Mouse (Mus musculus) liver, adult 2 months (tissue): Measurements from ENCODE around the gene Xpot. TPM values are rescaled to one million over a fixed set of nuclear protein-coding genes. Genes with fewer than 3 reads are reported as not detected.

ENCODE experiments used
- DNase-seq: peaks from one replicate; pipeline ENCODE4 v3.0.0-alpha.2; 2011; ENCODE audit warnings: low read depth, low spot score; ENCODE audit errors: extremely low read depth
- H3K27ac ChIP-seq: fragments of 200-500 bp; replicated peaks from 2 replicates; pipeline ENCODE4 v1.5.1; 2012; ENCODE audit warnings: low read depth, mild to moderate bottlenecking, control low read depth, inconsistent platforms, low read length; ENCODE audit not compliant: insufficient read depth
- H3K27me3 ChIP-seq: fragments of 200-500 bp; 2 replicates; pipeline ENCODE4 v1.6.1; 2012; ENCODE audit warnings: mild to moderate bottlenecking, moderate library complexity, low read length, inconsistent platforms; ENCODE audit not compliant: control insufficient read depth, insufficient read depth
- H3K36me3 ChIP-seq: fragments of 200-500 bp; 2 replicates; pipeline ENCODE4 v1.6.1; 2012; ENCODE audit warnings: low read length, inconsistent platforms; ENCODE audit not compliant: control insufficient read depth, insufficient read depth
- H3K4me1 ChIP-seq: fragments of 200-500 bp; 2 replicates; pipeline ENCODE4 v1.6.1; 2011; ENCODE audit warnings: low read length; ENCODE audit not compliant: control insufficient read depth, insufficient read depth
- H3K4me3 ChIP-seq: fragments of 200-500 bp; 2 replicates; pipeline ENCODE4 v1.5.1; 2011; ENCODE audit warnings: low read depth, mild to moderate bottlenecking, control low read depth, low read length, moderate library complexity; ENCODE audit not compliant: insufficient read depth
- H3K79me2 ChIP-seq: fragments of 200-500 bp; 2 replicates; pipeline ENCODE4 v1.6.1; 2012; ENCODE audit warnings: inconsistent platforms, mild to moderate bottlenecking, low read length, moderate library complexity; ENCODE audit not compliant: control insufficient read depth, insufficient read depth
- H3K9ac ChIP-seq: fragments of 200-500 bp; 2 replicates; pipeline ENCODE4 v1.6.1; 2012; ENCODE audit warnings: low read depth, mild to moderate bottlenecking, control low read depth, inconsistent platforms, low read length
- CTCF ChIP-seq: fragments of 200-500 bp; IDR thresholded peaks from 2 replicates; pipeline ENCODE4 v1.5.1; 2011; ENCODE audit warnings: low read depth, low read length, control low read depth
- POLR2A ChIP-seq: fragments of 200-500 bp; IDR thresholded peaks from 2 replicates; pipeline ENCODE4 v1.6.1; 2011; ENCODE audit warnings: low read length, control low read depth; ENCODE audit not compliant: insufficient read depth; ENCODE audit errors: extremely low read depth
- WGBS: fragments of 180-500 bp; shearing (Covaris S2); methylation state at CpG from one replicate; pipeline ENCODE4 v1.1.7; 2018; 5-methylcytosine and 5-hydroxymethylcytosine counted together
- polyA plus RNA-seq: library from polyadenylated mRNA; depleted of rRNA; stranded (reverse); fragments of >200 nt; gene quantifications from 2 replicates; pipeline ENCODE4 v1.2.3, GENCODE M21; 2012
- total RNA-seq: library from RNA; depleted of rRNA; stranded (reverse); fragments of >200 nt; gene quantifications from 2 replicates; pipeline ENCODE4 v1.2.3, GENCODE M21; 2014

Xpot gene
- total and polyA plus RNA-seq, 2 experiments = 55.5 to 71.7 TPM

- Histone ChIP-seq H3K27ac (no peak overlapping the region), H3K4me3 (no peak overlapping the region), H3K27me3 (no peaks in the 10 kb centered on the region), H3K36me3 (peaks cover 61% of the 10 kb centered on the region), H3K9ac (no peak overlapping the region), H3K79me2 (no peaks in the 10 kb centered on the region; the same call in 1 of the 2 replicates), H3K4me1 (no peaks in the 10 kb centered on the region)
- WGBS = 86% methylated on average over 6 of the region's 6 CpGs
- TF ChIP-seq CTCF (no peak), POLR2A (no peak)
- DNase-seq = no peak
Observed at GRCm38 (mm10) chr10:121569796-121570195, 56.3 kb downstream of the Xpot start.

- Histone ChIP-seq H3K4me3 (no peak overlapping the region), H3K27me3 (no peaks in the 10 kb centered on the region), H3K27ac (no peak overlapping the region), H3K9ac (no peak overlapping the region), H3K36me3 (peaks cover 64% of the 10 kb centered on the region), H3K79me2 (no peaks in the 10 kb centered on the region; the same call in 1 of the 2 replicates), H3K4me1 (no peaks in the 10 kb centered on the region)
- 75% methylated on average over 23 of the region's 23 CpGs for WGBS
- TF ChIP-seq CTCF = no peak
- TF ChIP-seq POLR2A = no peak
- DNase-seq = no peak
Observed at GRCm38 (mm10) chr10:121569001-121569589, 57.0 kb downstream of the Xpot start.

GRCm38 (mm10) chr10:121568534-121568933 lies 57.6 kb downstream of the Xpot start:
- Histone ChIP-seq H3K4me1 (no peaks in the 10 kb centered on the region), H3K27ac (no peak overlapping the region), H3K27me3 (no peaks in the 10 kb centered on the region), H3K9ac (no peak overlapping the region), H3K4me3 (no peak overlapping the region), H3K36me3 (peaks cover 67% of the 10 kb centered on the region), H3K79me2 (no peaks in the 10 kb centered on the region; the same call in 1 of the 2 replicates)
- 92% methylated on average over 7 of the region's 7 CpGs for WGBS
- DNase-seq = no peak
- TF ChIP-seq POLR2A = no peak
- no peak for TF ChIP-seq CTCF

- no peaks in the 10 kb centered on the region for H3K27me3 ChIP-seq
- H3K9ac ChIP-seq = no peak overlapping the region
- peaks cover 70% of the 10 kb centered on the region for H3K36me3 ChIP-seq
- no peaks in the 10 kb centered on the region for H3K4me1 ChIP-seq
- no peak for DNase-seq
- no peak overlapping the region for H3K27ac ChIP-seq
- no peak for TF ChIP-seq CTCF
- no peak for TF ChIP-seq POLR2A
- WGBS = 99% methylated on average over 10 of the region's 10 CpGs
- no peak overlapping the region for H3K4me3 ChIP-seq
- H3K79me2 ChIP-seq = no peaks in the 10 kb centered on the region; the same call in 1 of the 2 replicates
Observed at GRCm38 (mm10) chr10:121568026-121568425, 58.1 kb downstream of the Xpot start.

GRCm38 (mm10) chr10:121564447-121564846 lies 61.7 kb downstream of the Xpot start:
- TF ChIP-seq POLR2A = no peak
- TF ChIP-seq CTCF = no peak

GRCm38 (mm10) chr10:121558231-121558630 lies 67.9 kb downstream of the Xpot start:
- no peak overlapping the region for H3K4me3 ChIP-seq
- no peak overlapping the region for H3K9ac ChIP-seq
- DNase-seq = peak; percentile 11
- no peaks in the 10 kb centered on the region for H3K27me3 ChIP-seq
- peaks cover 70% of the 10 kb centered on the region for H3K36me3 ChIP-seq
- 0 out of 2 replicates have a peak, but pooled peaks cover 5% of the 10 kb centered on the region for H3K79me2 ChIP-seq
- no peak for TF ChIP-seq CTCF
- TF ChIP-seq POLR2A = no peak
- no peaks in the 10 kb centered on the region for H3K4me1 ChIP-seq
- no peak overlapping the region for H3K27ac ChIP-seq
- WGBS = 9% methylated on average over 2 of the region's 2 CpGs

More at GRCm38 (mm10) chr10:121564447-121564846, 61.7 kb downstream of the Xpot start:
- Histone ChIP-seq H3K79me2 (no peaks in the 10 kb centered on the region; the same call in 1 of the 2 replicates), H3K4me3 (no peak overlapping the region), H3K27ac (no peak overlapping the region), H3K4me1 (no peaks in the 10 kb centered on the region), H3K9ac (no peak overlapping the region), H3K36me3 (peaks cover 57% of the 10 kb centered on the region), H3K27me3 (no peaks in the 10 kb centered on the region)
- DNase-seq = no peak
- WGBS = 82% methylated on average over 8 of the region's 8 CpGs
